Mouse (Mus musculus) E14TG2a.4 (cell line): ENCODE measurements around the gene Dab2.

ENCODE experiments used
- H3K27me3 ChIP-seq: 2 replicates; pipeline ENCODE4 v1.6.1; 2014; ENCODE audit warnings: low read length, control low read depth; ENCODE audit not compliant: insufficient read depth
- H3K36me3 ChIP-seq: 2 replicates; pipeline ENCODE4 v1.6.1; 2014; ENCODE audit warnings: low read length, control low read depth; ENCODE audit not compliant: insufficient read depth
- H3K4me1 ChIP-seq: replicated peaks from 2 replicates; pipeline ENCODE4 v1.6.1; 2014; ENCODE audit warnings: low read depth, low read length, control low read depth
- H3K4me3 ChIP-seq: replicated peaks from 2 replicates; pipeline ENCODE4 v1.5.1; 2014; ENCODE audit warnings: mild to moderate bottlenecking, low read length
- H3K9me3 ChIP-seq: 2 replicates; pipeline ENCODE4 v1.6.1; 2014; ENCODE audit warnings: low read length, control low read depth
- CTCF ChIP-seq: conservative IDR thresholded peaks from 2 replicates; pipeline ENCODE4 v1.5.1; 2014; ENCODE audit warnings: low read length
- NANOG ChIP-seq: IDR thresholded peaks from 2 replicates; pipeline ENCODE4 v1.6.1; 2014; ENCODE audit warnings: borderline replicate concordance, low read length, mixed read lengths
- POU5F1 ChIP-seq: IDR thresholded peaks from 2 replicates; pipeline ENCODE4 v1.6.1; 2014; ENCODE audit warnings: low read length, borderline replicate concordance

The Dab2 gene

GRCm38 (mm10) chr15:6435773-6436172, 136.2 kb downstream of the Dab2 start:
- Histone ChIP-seq H3K4me3 (no peak overlapping the region), H3K36me3 (no peaks in the 10 kb centered on the region), H3K27me3 (no peaks in the 10 kb centered on the region), H3K4me1 (no peaks in the 10 kb centered on the region; the same call in 1 of the 2 replicates), H3K9me3 (peaks cover 6% of the 10 kb centered on the region)
- TF ChIP-seq CTCF (peak; percentile 60), POU5F1 (no peak)

GRCm38 (mm10) chr15:6438685-6439084, 139.1 kb downstream of the Dab2 start:
- Histone ChIP-seq H3K4me3 (no peak overlapping the region), H3K9me3 (peaks cover 6% of the 10 kb centered on the region), H3K4me1 (no peaks in the 10 kb centered on the region), H3K36me3 (no peaks in the 10 kb centered on the region), H3K27me3 (no peaks in the 10 kb centered on the region)
- no peak for TF ChIP-seq CTCF

- no peak for TF ChIP-seq CTCF
- no peaks in the 10 kb centered on the region for H3K4me1 ChIP-seq
- H3K36me3 ChIP-seq: no peaks in the 10 kb centered on the region
- no peaks in the 10 kb centered on the region for H3K9me3 ChIP-seq
- no peak overlapping the region for H3K4me3 ChIP-seq
- no peaks in the 10 kb centered on the region for H3K27me3 ChIP-seq
Measured at GRCm38 (mm10) chr15:6444452-6444851, 144.9 kb downstream of the Dab2 start.

GRCm38 (mm10) chr15:6445135-6445534, 145.5 kb downstream of the Dab2 start, which contains the start of gene C9:
Gene C9 (plus strand): TSS chr15:6445327.
- no peaks in the 10 kb centered on the region for H3K9me3 ChIP-seq
- no peak within 1 kb of the TSS for H3K4me3 ChIP-seq
- TF ChIP-seq CTCF (no peak), POU5F1 (no peak)
- no peaks in the 10 kb centered on the region for H3K27me3 ChIP-seq
- no peaks in the 10 kb centered on the region for H3K36me3 ChIP-seq
- no peaks in the 10 kb centered on the region for H3K4me1 ChIP-seq

- H3K36me3 ChIP-seq: no peaks in the 10 kb centered on the region
- H3K4me1 ChIP-seq: no peaks in the 10 kb centered on the region
- TF ChIP-seq NANOG: no peak
- TF ChIP-seq CTCF: no peak
- TF ChIP-seq POU5F1: no peak
- H3K9me3 ChIP-seq: no peaks in the 10 kb centered on the region
- H3K27me3 ChIP-seq: no peaks in the 10 kb centered on the region
- no peak overlapping the region for H3K4me3 ChIP-seq
Measured at GRCm38 (mm10) chr15:6446181-6446580, 146.6 kb downstream of the Dab2 start.

- Histone ChIP-seq H3K4me3 (no peak overlapping the region), H3K36me3 (no peaks in the 10 kb centered on the region), H3K4me1 (no peaks in the 10 kb centered on the region), H3K9me3 (no peaks in the 10 kb centered on the region), H3K27me3 (no peaks in the 10 kb centered on the region)
- TF ChIP-seq NANOG (no peak), CTCF (no peak), POU5F1 (no peak)
Measured at GRCm38 (mm10) chr15:6448892-6449291, 149.3 kb downstream of the Dab2 start.

- no peaks in the 10 kb centered on the region for H3K4me1 ChIP-seq
- no peaks in the 10 kb centered on the region for H3K27me3 ChIP-seq
- TF ChIP-seq CTCF (no peak), NANOG (no peak), POU5F1 (no peak)
- H3K9me3 ChIP-seq: no peaks in the 10 kb centered on the region
- no peaks in the 10 kb centered on the region for H3K36me3 ChIP-seq
- no peak overlapping the region for H3K4me3 ChIP-seq
Measured at GRCm38 (mm10) chr15:6454461-6454860, 154.9 kb downstream of the Dab2 start.

- H3K9me3 ChIP-seq: no peaks in the 10 kb centered on the region
- H3K4me3 ChIP-seq: no peak overlapping the region
- no peaks in the 10 kb centered on the region for H3K36me3 ChIP-seq
- H3K4me1 ChIP-seq: no peaks in the 10 kb centered on the region
- H3K27me3 ChIP-seq: no peaks in the 10 kb centered on the region
- TF ChIP-seq CTCF (no peak), POU5F1 (no peak), NANOG (no peak)
Measured at GRCm38 (mm10) chr15:6461381-6461780, 161.8 kb downstream of the Dab2 start.

GRCm38 (mm10) chr15:6463361-6463923, 163.9 kb downstream of the Dab2 start:
- Histone ChIP-seq H3K9me3 (no peaks in the 10 kb centered on the region), H3K4me1 (no peaks in the 10 kb centered on the region), H3K4me3 (no peak overlapping the region), H3K27me3 (no peaks in the 10 kb centered on the region), H3K36me3 (no peaks in the 10 kb centered on the region)
- TF ChIP-seq NANOG (no peak), POU5F1 (no peak), CTCF (no peak)
